Mouse (Mus musculus): ENCODE data around the gene Pes1. TPM values are rescaled to one million over a fixed set of nuclear protein-coding genes. Genes with fewer than 3 reads are reported as not detected.
"Not testable (repeated sequence)": the region's sequence is repeated elsewhere in the genome, so short reads cannot be mapped to it uniquely, and the experiment has no call there.

Pes1 gene
- total RNA-seq, 1 experiment: 143 TPM

- in situ Hi-C loops (cut with MboI; ENCODE audit: low sequenced_read_pairs in 2 of 2, unreplicated experiment in 2 of 2): no loop called here
- H3K4me1 ChIP-seq (ENCODE audit: control insufficient read depth in 2 of 2, insufficient read depth in 2 of 2, low read length in 2 of 2, poor library complexity in 1 of 2): peaks cover 3 to 5% of the 10 kb centered on the region in 2 experiments; a peak in 2 of 4 replicates
- no peak overlapping the region; a peak in 1 of 4 replicates for H3K4me3 ChIP-seq (ENCODE audit: insufficient read depth in 1 of 2, low read depth in 1 of 2, low read length in 2 of 2, poor library complexity in 1 of 2, severe bottlenecking in 1 of 2)
- no peak for TF ChIP-seq CHD2 (IDR thresholded peaks at IDR 0.05; ENCODE audit: low read depth, low read length)
- peak; percentile 77 for TF ChIP-seq MAFK (IDR thresholded peaks at IDR 0.05; ENCODE audit: insufficient read depth, low read depth, low read length)
- H3K9ac ChIP-seq (ENCODE audit: insufficient read depth, low read depth, low read length, poor library complexity, severe bottlenecking): no peak overlapping the region
- no peak overlapping the region; the same call in 1 of the 2 replicates for H3K27ac ChIP-seq (ENCODE audit: insufficient read depth, low read depth, low read length, poor library complexity, severe bottlenecking)
- DNase-seq (ENCODE audit: low read depth, low spot score): no peak
- H3K9me3 ChIP-seq (ENCODE audit: control insufficient read depth, insufficient read depth, low read depth, low read length): no peaks in the 10 kb centered on the region
- no peaks in the 10 kb centered on the region for H3K36me3 ChIP-seq (ENCODE audit: control insufficient read depth, insufficient read depth, low read length, poor library complexity, severe bottlenecking)
Observed at GRCm38 (mm10) chr11:3946386-3946785, 17.4 kb upstream of the Pes1 start.

- in situ Hi-C loops (cut with MboI; ENCODE audit: low sequenced_read_pairs in 2 of 2, unreplicated experiment in 2 of 2); H3K4me1 ChIP-seq (ENCODE audit: control insufficient read depth in 2 of 2, insufficient read depth in 2 of 2, low read length in 2 of 2, poor library complexity in 1 of 2): not testable (repeated sequence)
- H3K4me3 ChIP-seq (ENCODE audit: insufficient read depth in 1 of 2, low read depth in 1 of 2, low read length in 2 of 2, poor library complexity in 1 of 2, severe bottlenecking in 1 of 2): peak overlapping the region; percentile 4 to 46; a peak in 2 of 4 replicates
Observed at GRCm38 (mm10) chr11:3954876-3955275, 8.9 kb upstream of the Pes1 start.

GRCm38 (mm10) chr11:3955371-3955770 lies 8.4 kb upstream of the Pes1 start:
- Histone ChIP-seq H3K27ac (ENCODE audit: insufficient read depth, low read depth, low read length, poor library complexity, severe bottlenecking) (peak overlapping the region; percentile 90; the same call in 1 of the 2 replicates), H3K4me3 (ENCODE audit: insufficient read depth in 1 of 2, low read depth in 1 of 2, low read length in 2 of 2, poor library complexity in 1 of 2, severe bottlenecking in 1 of 2) (peak overlapping the region; percentile 4 to 46; a peak in 2 of 4 replicates), H3K9ac (ENCODE audit: insufficient read depth, low read depth, low read length, poor library complexity, severe bottlenecking) (0 out of 2 replicates have a peak overlapping the region, but pooled peaks have one; percentile 5)
- H3K36me3 ChIP-seq (ENCODE audit: control insufficient read depth, insufficient read depth, low read length, poor library complexity, severe bottlenecking); in situ Hi-C loops (cut with MboI; ENCODE audit: low sequenced_read_pairs in 2 of 2, unreplicated experiment in 2 of 2); H3K4me1 ChIP-seq (ENCODE audit: control insufficient read depth in 2 of 2, insufficient read depth in 2 of 2, low read length in 2 of 2, poor library complexity in 1 of 2); H3K9me3 ChIP-seq (ENCODE audit: control insufficient read depth, insufficient read depth, low read depth, low read length): not testable (repeated sequence)
- DNase-seq (ENCODE audit: low read depth, low spot score): peak; percentile 68

More at GRCm38 (mm10) chr11:3954876-3955275, 8.9 kb upstream of the Pes1 start:
- not testable (repeated sequence) for DNase-seq (ENCODE audit: low read depth, low spot score); H3K36me3 ChIP-seq (ENCODE audit: control insufficient read depth, insufficient read depth, low read length, poor library complexity, severe bottlenecking); H3K9me3 ChIP-seq (ENCODE audit: control insufficient read depth, insufficient read depth, low read depth, low read length)
- peak overlapping the region; percentile 90; the same call in 1 of the 2 replicates for H3K27ac ChIP-seq (ENCODE audit: insufficient read depth, low read depth, low read length, poor library complexity, severe bottlenecking)
- H3K9ac ChIP-seq (ENCODE audit: insufficient read depth, low read depth, low read length, poor library complexity, severe bottlenecking): 0 out of 2 replicates have a peak overlapping the region, but pooled peaks have one; percentile 5

GRCm38 (mm10) chr11:3960901-3961300 lies 2.9 kb upstream of the Pes1 start:
- peaks cover 6 to 12% of the 10 kb centered on the region in 2 experiments for H3K4me1 ChIP-seq (ENCODE audit: control insufficient read depth in 2 of 2, insufficient read depth in 2 of 2, low read length in 2 of 2, poor library complexity in 1 of 2)
- no peak for DNase-seq (ENCODE audit: low read depth, low spot score)
- no peak overlapping the region for H3K4me3 ChIP-seq (ENCODE audit: insufficient read depth in 1 of 2, low read depth in 1 of 2, low read length in 2 of 2, poor library complexity in 1 of 2, severe bottlenecking in 1 of 2)
- H3K9ac ChIP-seq (ENCODE audit: insufficient read depth, low read depth, low read length, poor library complexity, severe bottlenecking): no peak overlapping the region; the same call in 1 of the 2 replicates
- no peak overlapping the region for H3K27ac ChIP-seq (ENCODE audit: insufficient read depth, low read depth, low read length, poor library complexity, severe bottlenecking)
- H3K9me3 ChIP-seq (ENCODE audit: control insufficient read depth, insufficient read depth, low read depth, low read length): no peaks in the 10 kb centered on the region
- TF ChIP-seq ZNF384 (IDR thresholded peaks at IDR 0.05; ENCODE audit: low read depth, low read length): no peak
- TF ChIP-seq CHD2 (IDR thresholded peaks at IDR 0.05; ENCODE audit: low read depth, low read length): no peak
- TF ChIP-seq HCFC1 (IDR thresholded peaks at IDR 0.05; ENCODE audit: borderline replicate concordance, insufficient read depth, low read length): no peak
- no peak for TF ChIP-seq ZC3H11A (IDR thresholded peaks at IDR 0.05; ENCODE audit: borderline replicate concordance, low read depth, low read length)
- TF ChIP-seq MAFK (IDR thresholded peaks at IDR 0.05; ENCODE audit: insufficient read depth, low read depth, low read length): no peak
- H3K36me3 ChIP-seq (ENCODE audit: control insufficient read depth, insufficient read depth, low read length, poor library complexity, severe bottlenecking): no peaks in the 10 kb centered on the region
- in situ Hi-C loops (cut with MboI; ENCODE audit: low sequenced_read_pairs in 2 of 2, unreplicated experiment in 2 of 2): no loop called here

- peaks cover 3 to 10% of the 10 kb centered on the region in 2 experiments; a peak in 1 of 4 replicates for H3K4me1 ChIP-seq (ENCODE audit: control insufficient read depth in 2 of 2, insufficient read depth in 2 of 2, low read length in 2 of 2, poor library complexity in 1 of 2)
- no peak overlapping the region for H3K4me3 ChIP-seq (ENCODE audit: insufficient read depth in 1 of 2, low read depth in 1 of 2, low read length in 2 of 2, poor library complexity in 1 of 2, severe bottlenecking in 1 of 2)
- H3K36me3 ChIP-seq (ENCODE audit: control insufficient read depth, insufficient read depth, low read length, poor library complexity, severe bottlenecking): peaks cover 6% of the 10 kb centered on the region; the same call in 1 of the 2 replicates
- H3K9me3 ChIP-seq (ENCODE audit: control insufficient read depth, insufficient read depth, low read depth, low read length): no peaks in the 10 kb centered on the region
- no peak overlapping the region for H3K27ac ChIP-seq (ENCODE audit: insufficient read depth, low read depth, low read length, poor library complexity, severe bottlenecking)
- no peak for DNase-seq (ENCODE audit: low read depth, low spot score)
- in situ Hi-C loops (cut with MboI; ENCODE audit: low sequenced_read_pairs in 2 of 2, unreplicated experiment in 2 of 2): no loop called here
- H3K9ac ChIP-seq (ENCODE audit: insufficient read depth, low read depth, low read length, poor library complexity, severe bottlenecking): no peak overlapping the region
- no peak for TF ChIP-seq HCFC1 (IDR thresholded peaks at IDR 0.05; ENCODE audit: borderline replicate concordance, insufficient read depth, low read length)
- TF ChIP-seq ZNF384 (IDR thresholded peaks at IDR 0.05; ENCODE audit: low read depth, low read length): no peak
- no peak for TF ChIP-seq ZC3H11A (IDR thresholded peaks at IDR 0.05; ENCODE audit: borderline replicate concordance, low read depth, low read length)
- no peak for TF ChIP-seq CHD2 (IDR thresholded peaks at IDR 0.05; ENCODE audit: low read depth, low read length)
- no peak for TF ChIP-seq MAFK (IDR thresholded peaks at IDR 0.05; ENCODE audit: insufficient read depth, low read depth, low read length)
Observed at GRCm38 (mm10) chr11:3961761-3962160, 2.0 kb upstream of the Pes1 start.

Measured in ES-E14 (cell line).